Mouse (Mus musculus): Measurements from ENCODE around the gene Ccdc6. TPM values are rescaled to one million over a fixed set of nuclear protein-coding genes. Genes with fewer than 3 reads are reported as not detected.

Gene Ccdc6
- 35.0 TPM in 2 replicates for polyA plus RNA-seq (2012; rRNA removed)

GRCm38 (mm10) chr10:70096366-70097188, at the start of gene Ccdc6:
TSS of gene Ccdc6 (plus strand) at chr10:70097121.

DNA sequence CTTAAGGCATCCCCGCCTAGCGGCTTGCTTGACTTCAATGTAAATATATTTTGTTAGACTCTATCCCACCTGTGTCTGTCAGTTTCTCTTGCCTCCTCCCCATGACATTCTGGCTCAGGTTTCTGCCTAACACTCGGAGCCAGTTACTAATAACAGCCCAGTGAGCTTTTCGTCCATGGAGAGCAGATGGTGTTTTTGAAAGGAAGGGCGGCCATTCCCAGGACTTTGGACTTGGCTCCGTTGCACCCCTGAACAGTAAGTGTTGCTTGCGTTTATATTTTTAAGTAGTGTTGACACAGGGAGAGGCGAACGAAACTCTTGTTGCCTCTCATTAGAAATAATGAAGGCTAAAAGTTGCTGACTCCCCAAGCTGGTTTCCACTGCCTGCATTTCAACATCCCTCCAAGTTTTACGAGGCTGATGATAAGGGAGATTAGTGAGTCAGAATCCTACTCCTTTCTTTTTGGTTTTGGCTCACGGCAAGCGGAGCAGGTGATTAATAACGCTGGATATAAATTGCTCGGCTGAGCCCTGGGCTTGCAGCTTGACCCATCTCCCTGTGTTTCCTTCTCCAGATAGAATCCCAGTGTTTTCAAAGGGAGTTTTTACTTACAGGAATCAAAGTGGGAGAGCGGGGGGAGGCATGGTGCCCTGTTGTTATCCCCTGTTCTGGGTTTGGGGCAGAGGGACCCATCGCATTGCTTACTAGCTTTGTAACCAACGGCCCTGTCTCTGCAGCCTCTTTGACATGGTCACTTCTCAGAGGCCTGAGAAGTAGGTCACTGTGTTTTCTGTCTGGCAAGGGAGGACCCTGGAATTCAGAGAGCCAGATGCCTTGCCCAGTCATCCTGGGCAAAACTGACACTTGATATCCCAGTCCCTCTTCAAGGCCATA, 107.8 kb downstream of the Ccdc6 start, which contains the start of gene Mrln:
Gene Mrln, plus strand, starts transcription at position 160 of the 895 bp plus-strand sequence.

Other genes starting within 250 kb of the Ccdc6 start
- gene Mrln, start 107.5 kb downstream of the Ccdc6 start, polyA plus RNA-seq (2012; rRNA removed), result 0.38 TPM in 1 of 2 replicates, not detected in the other
- 3.5 and 5.4 TPM in 2 replicates for gene Slc16a9, start 148.0 kb downstream of the Ccdc6 start, polyA plus RNA-seq (2012; rRNA removed)

All from colon, adult 2 months (tissue).